Mouse (Mus musculus) MEL (cell line): ENCODE measurements at regions not wholly inside any gene's neighbourhood (a gene's known extent, or its start where the extent isn't known, plus 50 kb on each side); places are given as distances from the start of the nearest gene placed in this dataset.

ENCODE experiments used
- DNase-seq: peaks from one replicate; pipeline ENCODE4 v3.0.0; 2011; ENCODE audit warnings: low read depth, low spot score
- H3K27ac ChIP-seq: 2 replicates; pipeline ENCODE4 v1.5.1; 2012; ENCODE audit warnings: low read depth, mild to moderate bottlenecking, control low read depth, low read length, moderate library complexity; ENCODE audit not compliant: control insufficient read depth
- H3K27me3 ChIP-seq, 2 experiments: fragments of 150-350 bp in 1 of 2; sonication (generic) in 1 of 2; 2 replicates each; pipeline ENCODE4 v1.6.1; 2012; ENCODE audit warnings: low read length in 2 of 2, mild to moderate bottlenecking in 2 of 2, improper control_type of control experiment in 1 of 2, moderate library complexity in 1 of 2; ENCODE audit not compliant: insufficient read depth in 2 of 2, control insufficient read depth in 1 of 2
- H3K36me3 ChIP-seq, 2 experiments: 2 replicates each; pipeline ENCODE4 v1.6.1; 2012 to 2014; ENCODE audit warnings: low read length in 2 of 2, improper control_type of control experiment in 1 of 2, inconsistent platforms in 1 of 2, mild to moderate bottlenecking in 1 of 2; ENCODE audit not compliant: insufficient read depth in 2 of 2, control insufficient read depth in 1 of 2
- H3K4me1 ChIP-seq, 2 experiments: fragments of 150-350 bp in 1 of 2; sonication (generic) in 1 of 2; 2 replicates each; pipeline ENCODE4 v1.6.1; 2012; ENCODE audit warnings: low read length in 2 of 2, improper control_type of control experiment in 1 of 2, mild to moderate bottlenecking in 1 of 2; ENCODE audit not compliant: insufficient read depth in 2 of 2, control insufficient read depth in 1 of 2
- H3K4me3 ChIP-seq, 2 experiments: fragments of 150-350 bp in 1 of 2; sonication (generic) in 1 of 2; 2 replicates each; pipeline ENCODE4 v1.5.1; 2012; ENCODE audit warnings: low read depth in 2 of 2, low read length in 2 of 2, mild to moderate bottlenecking in 2 of 2, moderate library complexity in 2 of 2, control low read depth in 1 of 2, improper control_type of control experiment in 1 of 2; ENCODE audit not compliant: control insufficient read depth in 1 of 2, insufficient read depth in 1 of 2
- H3K79me2 ChIP-seq: 2 replicates; pipeline ENCODE4 v1.6.1; 2012; ENCODE audit warnings: mild to moderate bottlenecking, low read length, moderate library complexity; ENCODE audit not compliant: control insufficient read depth, poor library complexity, insufficient read depth
- H3K9ac ChIP-seq: 2 replicates; pipeline ENCODE4 v1.6.1; 2012; ENCODE audit warnings: low read depth, mild to moderate bottlenecking, control low read depth, low read length, moderate library complexity; ENCODE audit not compliant: control insufficient read depth, poor library complexity, severe bottlenecking
- H3K9me3 ChIP-seq: fragments of 150-350 bp; sonication (generic); replicated peaks from 2 replicates; pipeline ENCODE4 v1.6.1; 2012; ENCODE audit warnings: mild to moderate bottlenecking, low read length, improper control_type of control experiment, moderate library complexity; ENCODE audit not compliant: insufficient read depth
- CHD1 ChIP-seq: IDR thresholded peaks from 2 replicates; pipeline ENCODE4 v1.6.1; 2012; ENCODE audit warnings: low read depth, mild to moderate bottlenecking, inconsistent platforms, low read length, improper control_type of control experiment
- CHD2 ChIP-seq: IDR thresholded peaks from 2 replicates; pipeline ENCODE4 v1.6.1; 2011; ENCODE audit warnings: low read length, improper control_type of control experiment
- ELF1 ChIP-seq: IDR thresholded peaks from 2 replicates; pipeline ENCODE4 v1.6.1; 2014; ENCODE audit warnings: low read depth, mild to moderate bottlenecking, inconsistent platforms, low read length, improper control_type of control experiment, moderate library complexity
- EP300 ChIP-seq, 2 experiments: IDR thresholded peaks; 2 replicates each; pipeline ENCODE4 v1.6.1; 2011; ENCODE audit warnings: improper control_type of control experiment in 2 of 2, low read length in 2 of 2, low read depth in 1 of 2, mild to moderate bottlenecking in 1 of 2
- ETS1 ChIP-seq: IDR thresholded peaks from 2 replicates; pipeline ENCODE4 v1.6.1; 2012; ENCODE audit warnings: low read depth, mild to moderate bottlenecking, inconsistent platforms, low read length, improper control_type of control experiment, moderate library complexity
- GABPA ChIP-seq: IDR thresholded peaks from 2 replicates; pipeline ENCODE4 v1.6.1; 2012; ENCODE audit warnings: low read depth, mild to moderate bottlenecking, inconsistent platforms, low read length, improper control_type of control experiment, moderate library complexity
- GATA1 ChIP-seq: IDR thresholded peaks from 2 replicates; pipeline ENCODE4 v1.6.1; 2011; ENCODE audit warnings: low read depth, low read length, improper control_type of control experiment
- JUND ChIP-seq: IDR thresholded peaks from 2 replicates; pipeline ENCODE4 v1.6.1; 2011; ENCODE audit warnings: low read depth, mild to moderate bottlenecking, improper control_type of control experiment, low read length
- KAT2A ChIP-seq: conservative IDR thresholded peaks from 2 replicates; pipeline ENCODE4 v1.6.1; 2012; ENCODE audit warnings: low read depth, low read length, improper control_type of control experiment, inconsistent platforms
- MAFK ChIP-seq: IDR thresholded peaks from 2 replicates; pipeline ENCODE4 v1.6.1; 2011; ENCODE audit warnings: low read depth, mild to moderate bottlenecking, low read length, improper control_type of control experiment, borderline replicate concordance
- MAX ChIP-seq: IDR thresholded peaks from 2 replicates; pipeline ENCODE4 v1.6.1; 2011; ENCODE audit warnings: low read length, improper control_type of control experiment
- MAZ ChIP-seq: IDR thresholded peaks from 2 replicates; pipeline ENCODE4 v1.6.1; 2012; ENCODE audit warnings: low read depth, mild to moderate bottlenecking, inconsistent platforms, low read length, improper control_type of control experiment
- MYC ChIP-seq: IDR thresholded peaks from 2 replicates; pipeline ENCODE4 v1.6.1; 2011; ENCODE audit warnings: low read depth, mild to moderate bottlenecking, low read length, improper control_type of control experiment, moderate library complexity
- NELFE ChIP-seq: IDR thresholded peaks from 2 replicates; pipeline ENCODE4 v1.6.1; 2011; ENCODE audit warnings: low read depth, low read length, improper control_type of control experiment
- POLR2AphosphoS2 ChIP-seq: IDR thresholded peaks from 2 replicates; pipeline ENCODE4 v1.6.1; 2011; ENCODE audit warnings: low read length, improper control_type of control experiment
- POLR2AphosphoS5 ChIP-seq: IDR thresholded peaks from 2 replicates; pipeline ENCODE4 v1.6.1; 2012; ENCODE audit warnings: low read depth, borderline replicate concordance, mild to moderate bottlenecking, inconsistent platforms, low read length, moderate library complexity, mixed read lengths
- RAD21 ChIP-seq: IDR thresholded peaks from 2 replicates; pipeline ENCODE4 v1.6.1; 2011; ENCODE audit warnings: mild to moderate bottlenecking, low read depth, low read length, improper control_type of control experiment
- SIN3A ChIP-seq: IDR thresholded peaks from 2 replicates; pipeline ENCODE4 v1.6.1; 2012; ENCODE audit warnings: low read length, improper control_type of control experiment, inconsistent platforms
- TBP ChIP-seq: IDR thresholded peaks from 2 replicates; pipeline ENCODE4 v1.8.0; 2011; ENCODE audit warnings: low read depth, low read length, improper control_type of control experiment
- TCF12 ChIP-seq: IDR thresholded peaks from 2 replicates; pipeline ENCODE4 v1.6.1; 2014; ENCODE audit warnings: low read depth, mild to moderate bottlenecking, inconsistent platforms, low read length, improper control_type of control experiment, moderate library complexity
- USF2 ChIP-seq, 2 experiments: IDR thresholded peaks; 2 replicates each; pipeline ENCODE4 v1.6.1; 2011 to 2012; ENCODE audit warnings: improper control_type of control experiment in 2 of 2, low read length in 2 of 2, borderline replicate concordance in 1 of 2, inconsistent platforms in 1 of 2, low read depth in 1 of 2, mild to moderate bottlenecking in 1 of 2; ENCODE audit not compliant: insufficient read depth in 1 of 2
- ZNF384 ChIP-seq: IDR thresholded peaks from 2 replicates; pipeline ENCODE4 v1.6.1; 2012; ENCODE audit warnings: low read depth, mild to moderate bottlenecking, inconsistent platforms, low read length, improper control_type of control experiment

GRCm38 (mm10) chr6:148605226-148605625 lies 161.0 kb upstream of the Tmtc1 start:
- Histone ChIP-seq H3K27ac (no peak overlapping the region), H3K4me3 (no peak overlapping the region), H3K9ac (no peak overlapping the region), H3K4me1 (no peaks in the 10 kb centered on the region), H3K27me3 (no peaks in the 10 kb centered on the region), H3K9me3 (no peaks in the 10 kb centered on the region), H3K36me3 (no peaks in the 10 kb centered on the region), H3K79me2 (no peaks in the 10 kb centered on the region)
- DNase-seq = no peak
- TF ChIP-seq MAZ (no peak), MYC (no peak), CHD2 (no peak), MAX (no peak), GATA1 (no peak), TBP (no peak), SIN3A (no peak), ETS1 (no peak), MAFK (no peak), KAT2A (no peak), ELF1 (no peak), EP300 (IDR thresholded peaks at IDR 0.05; ENCODE audit: low read depth in 1 of 2, low read length in 2 of 2) (no peak), NELFE (no peak), JUND (no peak), CHD1 (no peak), ZNF384 (no peak), USF2 (IDR thresholded peaks at IDR 0.05; ENCODE audit: borderline replicate concordance in 1 of 2, insufficient read depth in 1 of 2, low read depth in 1 of 2, low read length in 2 of 2) (no peak), RAD21 (no peak), POLR2AphosphoS2 (no peak), TCF12 (no peak)

GRCm38 (mm10) chr6:148604790-148605189 lies 160.6 kb upstream of the Tmtc1 start:
- no peaks in the 10 kb centered on the region for H3K27me3 ChIP-seq
- no peak for DNase-seq
- no peaks in the 10 kb centered on the region for H3K9me3 ChIP-seq
- H3K9ac ChIP-seq = no peak overlapping the region
- no peaks in the 10 kb centered on the region for H3K79me2 ChIP-seq
- H3K36me3 ChIP-seq = no peaks in the 10 kb centered on the region
- TF ChIP-seq POLR2AphosphoS5 (no peak), ZNF384 (no peak), GABPA (no peak), ETS1 (no peak), KAT2A (no peak), MAZ (no peak), TBP (no peak)
- no peaks in the 10 kb centered on the region for H3K4me1 ChIP-seq
- no peak overlapping the region for H3K4me3 ChIP-seq
- no peak overlapping the region for H3K27ac ChIP-seq
